Mouse (Mus musculus) left cerebral cortex, adult 9 months (tissue): ENCODE results near the gene Abcb1a.
"Not testable (repeated sequence)": the region's sequence is repeated elsewhere in the genome, so short reads cannot be mapped to it uniquely, and the experiment has no call there.

Experiments
- DNase-seq, 2 experiments: peaks; one replicate each; pipeline ENCODE4 v3.0.0; 2022; ENCODE audit warnings: low spot score in 2 of 2

Gene Abcb1a

GRCm38 (mm10) chr5:8727760-8728159 is 67.9 kb downstream of the Abcb1a start:
- DNase-seq: no peak

- no peak for DNase-seq
These were observed 72.8 kb downstream of the Abcb1a start for GRCm38 (mm10) chr5:8732639-8733038.

GRCm38 (mm10) chr5:8733307-8733706 is 73.4 kb downstream of the Abcb1a start:
- not testable (repeated sequence) for DNase-seq

GRCm38 (mm10) chr5:8736389-8736788 is 76.5 kb downstream of the Abcb1a start:
- no peak for DNase-seq

- DNase-seq: no peak
These were observed 77.2 kb downstream of the Abcb1a start for GRCm38 (mm10) chr5:8737062-8737461.

GRCm38 (mm10) chr5:8747244-8747643 is 87.4 kb downstream of the Abcb1a start:
- DNase-seq: not testable (repeated sequence)

- no peak for DNase-seq
These were observed 113.0 kb downstream of the Abcb1a start for GRCm38 (mm10) chr5:8772866-8773265.

GRCm38 (mm10) chr5:8778311-8778710 is 118.4 kb downstream of the Abcb1a start:
- DNase-seq: no peak

GRCm38 (mm10) chr5:8778751-8779150 is 118.9 kb downstream of the Abcb1a start:
- DNase-seq: no peak

- DNase-seq: no peak
These were observed 132.4 kb downstream of the Abcb1a start for GRCm38 (mm10) chr5:8792281-8792680.
